Mouse (Mus musculus) hindbrain, embryonic 12.5 days (tissue): Measurements from ENCODE around the gene Nudt3. TPM values are rescaled to one million over a fixed set of nuclear protein-coding genes. Genes with fewer than 3 reads are reported as not detected.
A peak's percentile ranks its signal among the peaks of the same experiment; 100 is the strongest.
"Not testable (repeated sequence)": the region's sequence is repeated elsewhere in the genome, so short reads cannot be mapped to it uniquely, and the experiment has no call there.

ENCODE experiments used
- ATAC-seq: fragments of 200-750 bp; cut with Nextera tagmentation; 2 replicates; pipeline ENCODE4 v1.8.0; 2017; ENCODE audit warnings: moderate TSS enrichment; ENCODE audit not compliant: low FRiP score
- H3K27ac ChIP-seq: fragments of 300-500 bp; sonication (generic); 2 replicates; pipeline ENCODE4 v1.5.1; 2016; ENCODE audit warnings: mild to moderate bottlenecking
- H3K27me3 ChIP-seq: fragments of 300-500 bp; sonication (generic); 2 replicates; pipeline ENCODE4 v1.6.1; 2016; ENCODE audit warnings: mild to moderate bottlenecking
- H3K36me3 ChIP-seq: fragments of 300-500 bp; sonication (generic); 2 replicates; pipeline ENCODE4 v1.6.1; 2016; ENCODE audit warnings: mild to moderate bottlenecking
- H3K4me1 ChIP-seq: fragments of 300-500 bp; sonication (generic); 2 replicates; pipeline ENCODE4 v1.6.1; 2016
- H3K4me2 ChIP-seq: fragments of 300-500 bp; sonication (generic); replicated peaks from 2 replicates; pipeline ENCODE4 v1.6.1; 2016; ENCODE audit warnings: mild to moderate bottlenecking
- H3K4me3 ChIP-seq: fragments of 300-500 bp; sonication (generic); 2 replicates; pipeline ENCODE4 v1.5.1; 2016; ENCODE audit warnings: mild to moderate bottlenecking
- H3K9ac ChIP-seq: fragments of 300-500 bp; sonication (generic); 2 replicates; pipeline ENCODE4 v1.6.1; 2016; ENCODE audit warnings: mild to moderate bottlenecking, moderate library complexity
- H3K9me3 ChIP-seq: fragments of 300-500 bp; sonication (generic); replicated peaks from 2 replicates; pipeline ENCODE4 v1.6.1; 2016; ENCODE audit warnings: mild to moderate bottlenecking
- WGBS: fragments of 180-500 bp; shearing (Covaris S2); methylation state at CpG from one replicate; pipeline ENCODE4 v1.1.7; 2016; 5-methylcytosine and 5-hydroxymethylcytosine counted together
- polyA plus RNA-seq: library from polyadenylated mRNA; unstranded; fragments of >200 nt; fragmentation: Nextera tagmentation; extraction: Ambion mirVana; gene quantifications from 2 replicates; pipeline ENCODE4 v1.2.1, GENCODE M21; 2016

Nudt3 gene
- polyA plus RNA-seq, 1 experiment from 2014 or later: 199 TPM

DNA sequence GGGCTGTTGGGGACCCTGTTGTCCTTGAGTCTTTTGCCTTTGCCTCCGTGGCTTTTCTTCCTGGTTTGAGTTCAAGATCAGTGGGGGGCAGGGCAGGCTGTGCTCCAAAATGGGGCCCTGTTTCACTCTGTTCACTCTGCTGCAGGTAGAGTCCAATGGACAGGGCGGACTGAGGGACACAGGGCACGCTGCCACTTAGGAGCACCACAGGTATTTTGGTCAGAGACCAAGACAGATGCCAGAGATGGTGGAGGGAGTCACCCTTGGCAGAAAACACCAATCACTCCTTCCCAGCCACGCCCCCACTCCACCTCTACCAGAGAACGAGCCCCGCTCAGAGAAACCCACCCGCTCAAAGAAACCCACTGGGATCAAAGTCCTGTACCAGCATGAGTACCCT, 22.5 kb upstream of the Nudt3 start:
- H3K27me3 ChIP-seq: peaks cover under 1% of the 10 kb centered on the region
- no peak overlapping the region for H3K9ac ChIP-seq
- no peak overlapping the region for H3K4me3 ChIP-seq
- no peaks in the 10 kb centered on the region for H3K36me3 ChIP-seq
- no peak for ATAC-seq
- WGBS: 38% methylated on average over 7 of the region's 7 CpGs
- H3K4me1 ChIP-seq: peaks cover 13% of the 10 kb centered on the region
- H3K4me2 ChIP-seq: no peak overlapping the region
- H3K9me3 ChIP-seq: no peaks in the 10 kb centered on the region
- H3K27ac ChIP-seq: no peak overlapping the region

DNA sequence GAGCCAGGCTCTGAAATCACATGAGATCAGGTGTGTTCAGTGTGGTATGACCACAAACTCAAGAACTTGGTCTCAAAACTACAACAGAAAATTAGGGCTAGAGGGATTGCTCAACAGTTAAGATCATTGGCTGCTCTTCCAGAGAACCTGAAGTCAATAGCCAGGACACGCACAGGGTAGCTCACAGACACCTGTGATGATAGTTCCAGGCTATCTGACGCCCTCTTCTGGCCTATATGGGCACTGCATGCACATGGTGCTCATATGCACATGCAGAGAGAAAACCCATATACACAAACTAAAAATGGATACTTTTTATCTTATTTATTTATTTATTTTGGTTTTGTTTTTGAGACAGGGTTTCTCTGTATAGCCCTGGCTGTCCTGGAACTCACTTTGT, 21.3 kb upstream of the Nudt3 start:
- H3K4me2 ChIP-seq: no peak overlapping the region
- no peak overlapping the region for H3K4me3 ChIP-seq
- 43% methylated on average over 2 of the region's 2 CpGs for WGBS
- no peak overlapping the region for H3K9ac ChIP-seq
- H3K9me3 ChIP-seq: no peaks in the 10 kb centered on the region
- no peak overlapping the region for H3K27ac ChIP-seq
- no peak for ATAC-seq
- H3K36me3 ChIP-seq: no peaks in the 10 kb centered on the region
- H3K4me1 ChIP-seq: peaks cover 13% of the 10 kb centered on the region
- no peaks in the 10 kb centered on the region; the same call in 1 of the 2 replicates for H3K27me3 ChIP-seq

DNA sequence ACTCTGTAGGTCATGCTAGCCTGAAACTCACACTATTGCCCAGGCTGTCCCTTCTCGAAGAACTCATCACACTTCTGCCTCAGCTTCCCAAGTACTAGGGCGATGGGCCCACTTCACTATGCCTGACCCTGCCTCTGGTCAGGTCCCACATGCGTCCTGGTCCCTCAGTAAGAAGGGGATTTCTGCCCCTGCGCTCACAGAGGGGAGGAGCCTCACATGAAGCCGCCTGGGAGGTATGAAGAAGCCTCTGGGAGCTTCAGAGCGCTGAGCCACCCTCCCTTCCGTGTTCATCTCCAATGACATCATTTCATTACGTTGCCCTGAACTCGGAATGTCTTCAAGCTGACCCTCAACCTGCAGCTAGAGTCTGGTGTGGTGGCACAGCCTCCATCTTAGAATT, 20.5 kb upstream of the Nudt3 start:
- Histone ChIP-seq H3K9ac (no peak overlapping the region), H3K27me3 (no peaks in the 10 kb centered on the region; the same call in 1 of the 2 replicates), H3K36me3 (no peaks in the 10 kb centered on the region), H3K27ac (no peak overlapping the region), H3K4me2 (no peak overlapping the region), H3K4me1 (peaks cover 13% of the 10 kb centered on the region), H3K4me3 (no peak overlapping the region), H3K9me3 (no peaks in the 10 kb centered on the region)
- no peak for ATAC-seq
- 87% methylated on average over 9 of the region's 9 CpGs for WGBS

DNA sequence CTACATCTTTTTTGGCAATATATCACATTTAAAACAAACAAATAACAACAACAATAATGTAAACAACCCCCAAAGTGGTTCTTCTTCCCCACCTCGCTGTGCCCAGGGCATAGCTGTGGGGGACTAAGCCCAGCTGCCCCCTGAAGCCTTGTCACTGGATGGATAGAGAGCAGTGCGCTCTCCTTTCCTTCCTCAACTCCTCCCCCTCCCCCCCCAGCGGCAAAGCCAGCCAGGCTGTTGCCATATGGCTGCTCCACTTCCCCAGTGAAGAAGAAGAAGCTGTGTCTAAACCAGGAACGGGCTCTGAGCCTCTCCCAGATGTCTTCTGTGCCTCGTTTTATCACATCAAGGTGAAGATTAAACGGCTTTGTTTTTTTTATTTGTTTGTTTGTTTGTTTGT, 19.8 kb upstream of the Nudt3 start:
- H3K9ac ChIP-seq: peak overlapping the region; percentile 47; the same call in 1 of the 2 replicates
- H3K36me3 ChIP-seq: no peaks in the 10 kb centered on the region
- peaks cover 13% of the 10 kb centered on the region for H3K4me1 ChIP-seq
- H3K27me3 ChIP-seq: no peaks in the 10 kb centered on the region; the same call in 1 of the 2 replicates
- H3K4me3 ChIP-seq: no peak overlapping the region
- WGBS: 37% methylated on average over 6 of the region's 6 CpGs
- peak overlapping the region; percentile 28 for H3K4me2 ChIP-seq
- peak; percentile 42; the same call in 1 of the 2 replicates for ATAC-seq
- H3K9me3 ChIP-seq: no peaks in the 10 kb centered on the region
- H3K27ac ChIP-seq: peak overlapping the region; percentile 89

DNA sequence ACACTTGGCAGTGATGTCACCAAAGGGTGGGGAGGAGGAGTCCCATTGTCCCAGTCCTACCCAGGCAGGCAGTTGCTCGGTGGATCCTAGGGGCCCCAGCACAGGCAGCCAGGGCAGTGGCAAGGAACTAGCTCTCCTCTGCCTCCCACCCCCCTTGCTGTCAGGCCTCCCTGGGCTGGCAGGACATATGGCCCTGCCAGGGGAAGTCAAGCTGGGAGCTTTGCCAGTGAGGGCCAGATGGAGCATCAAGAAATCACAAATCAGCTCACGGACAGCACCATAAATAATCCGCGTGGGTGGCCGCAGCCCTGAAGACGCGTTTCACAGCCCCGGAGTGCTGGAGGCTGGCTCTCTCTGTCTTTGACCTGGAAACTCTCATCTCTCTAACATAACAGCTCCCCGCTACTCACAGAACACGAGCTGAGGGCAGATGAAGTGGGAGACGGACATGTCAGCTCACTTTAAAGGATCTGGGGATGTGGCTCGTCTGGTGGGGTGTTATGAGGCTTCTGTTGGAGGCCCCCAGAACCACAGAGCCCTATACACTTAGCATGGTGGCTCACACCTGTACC, 19.3 kb upstream of the Nudt3 start:
- ATAC-seq: peak; percentile 87
- Histone ChIP-seq H3K27me3 (no peaks in the 10 kb centered on the region; the same call in 1 of the 2 replicates), H3K4me2 (peak overlapping the region; percentile 28), H3K36me3 (no peaks in the 10 kb centered on the region), H3K9me3 (no peaks in the 10 kb centered on the region), H3K27ac (peak overlapping the region; percentile 89), H3K9ac (peak overlapping the region; percentile 47; the same call in 1 of the 2 replicates), H3K4me3 (no peak overlapping the region), H3K4me1 (peaks cover 13% of the 10 kb centered on the region)
- WGBS: 18% methylated on average over 12 of the region's 12 CpGs

DNA sequence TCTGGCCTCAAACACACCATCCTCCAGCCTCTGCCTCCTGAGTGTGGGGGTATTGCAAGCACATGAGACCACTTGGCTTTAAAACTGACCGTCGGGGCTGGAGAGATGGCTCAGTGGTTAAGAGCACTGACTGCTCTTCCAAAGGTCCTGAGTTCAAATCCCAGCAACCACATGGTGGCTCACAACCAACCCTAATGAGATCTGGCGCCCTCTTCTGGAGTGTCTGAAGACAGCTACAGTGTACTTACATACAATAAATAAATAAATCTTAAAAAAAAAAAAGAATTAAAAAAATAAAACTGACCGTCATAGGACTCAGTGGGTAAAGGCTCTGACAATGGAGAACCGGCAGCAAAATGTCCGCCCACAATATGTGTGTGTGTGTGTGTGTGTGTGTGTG, 16.6 kb upstream of the Nudt3 start:
- WGBS: 84% methylated on average over 6 of the region's 6 CpGs
- H3K9me3 ChIP-seq, H3K4me2 ChIP-seq, ATAC-seq, H3K9ac ChIP-seq, H3K27ac ChIP-seq, H3K27me3 ChIP-seq, H3K36me3 ChIP-seq, H3K4me3 ChIP-seq: not testable (repeated sequence)
- peaks cover 23% of the 10 kb centered on the region for H3K4me1 ChIP-seq

DNA sequence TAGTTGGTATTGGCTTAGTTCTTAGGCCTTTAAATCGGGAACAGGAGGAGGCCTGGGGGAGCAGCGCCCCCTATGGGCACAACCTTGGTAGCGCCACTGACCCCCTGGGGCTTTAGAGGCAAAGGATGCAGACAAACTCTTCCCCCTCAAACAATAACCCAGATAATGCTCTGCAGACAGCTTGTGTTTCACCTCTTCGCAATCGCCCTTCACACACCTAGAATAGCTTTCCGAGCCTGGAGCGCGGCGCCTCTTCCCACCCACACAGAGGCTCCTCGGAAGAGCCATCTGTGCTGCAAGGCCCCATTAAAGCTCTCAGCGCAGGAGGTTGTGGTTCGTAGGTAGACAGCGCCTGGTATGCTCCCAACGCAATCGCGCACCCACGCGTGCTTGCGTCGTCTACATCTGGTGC, 15.6 kb upstream of the Nudt3 start:
- H3K4me3 ChIP-seq: no peak overlapping the region
- H3K27me3 ChIP-seq: no peaks in the 10 kb centered on the region; the same call in 1 of the 2 replicates
- H3K4me1 ChIP-seq: peaks cover 30% of the 10 kb centered on the region
- H3K27ac ChIP-seq: no peak overlapping the region
- no peaks in the 10 kb centered on the region for H3K36me3 ChIP-seq
- H3K4me2 ChIP-seq: no peak overlapping the region
- no peaks in the 10 kb centered on the region for H3K9me3 ChIP-seq
- WGBS: 80% methylated on average over 20 of the region's 20 CpGs
- H3K9ac ChIP-seq: no peak overlapping the region
- ATAC-seq: no peak

DNA sequence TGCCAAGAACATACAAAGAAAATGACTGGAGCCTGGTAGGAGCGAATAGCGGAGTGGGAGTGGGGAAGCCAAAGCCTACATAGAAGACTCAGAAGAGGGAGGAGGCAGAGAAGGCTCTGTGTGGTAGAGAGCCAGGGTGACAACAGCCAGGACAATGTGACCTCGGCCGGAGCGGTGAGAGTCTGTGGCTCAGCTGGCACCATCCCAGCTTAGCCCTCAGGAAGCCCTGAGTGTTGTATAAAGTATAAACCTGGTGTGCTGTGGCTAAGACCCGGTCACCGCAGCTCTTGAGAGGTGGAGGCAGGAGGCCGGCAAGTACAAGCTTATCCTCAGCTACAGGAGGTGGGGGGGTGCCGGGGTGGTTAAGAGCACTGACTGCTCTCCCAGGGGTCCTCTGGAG, 14.0 kb upstream of the Nudt3 start:
- 65% methylated on average over 9 of the region's 9 CpGs for WGBS
- peaks cover 13% of the 10 kb centered on the region for H3K36me3 ChIP-seq
- H3K4me3 ChIP-seq: no peak overlapping the region
- peaks cover 33% of the 10 kb centered on the region for H3K4me1 ChIP-seq
- H3K9me3 ChIP-seq: no peaks in the 10 kb centered on the region
- ATAC-seq: no peak
- H3K27ac ChIP-seq: 0 out of 2 replicates have a peak overlapping the region, but pooled peaks have one; percentile 23
- no peaks in the 10 kb centered on the region for H3K27me3 ChIP-seq
- no peak overlapping the region for H3K4me2 ChIP-seq
- peak overlapping the region; percentile 13; the same call in 1 of the 2 replicates for H3K9ac ChIP-seq

DNA sequence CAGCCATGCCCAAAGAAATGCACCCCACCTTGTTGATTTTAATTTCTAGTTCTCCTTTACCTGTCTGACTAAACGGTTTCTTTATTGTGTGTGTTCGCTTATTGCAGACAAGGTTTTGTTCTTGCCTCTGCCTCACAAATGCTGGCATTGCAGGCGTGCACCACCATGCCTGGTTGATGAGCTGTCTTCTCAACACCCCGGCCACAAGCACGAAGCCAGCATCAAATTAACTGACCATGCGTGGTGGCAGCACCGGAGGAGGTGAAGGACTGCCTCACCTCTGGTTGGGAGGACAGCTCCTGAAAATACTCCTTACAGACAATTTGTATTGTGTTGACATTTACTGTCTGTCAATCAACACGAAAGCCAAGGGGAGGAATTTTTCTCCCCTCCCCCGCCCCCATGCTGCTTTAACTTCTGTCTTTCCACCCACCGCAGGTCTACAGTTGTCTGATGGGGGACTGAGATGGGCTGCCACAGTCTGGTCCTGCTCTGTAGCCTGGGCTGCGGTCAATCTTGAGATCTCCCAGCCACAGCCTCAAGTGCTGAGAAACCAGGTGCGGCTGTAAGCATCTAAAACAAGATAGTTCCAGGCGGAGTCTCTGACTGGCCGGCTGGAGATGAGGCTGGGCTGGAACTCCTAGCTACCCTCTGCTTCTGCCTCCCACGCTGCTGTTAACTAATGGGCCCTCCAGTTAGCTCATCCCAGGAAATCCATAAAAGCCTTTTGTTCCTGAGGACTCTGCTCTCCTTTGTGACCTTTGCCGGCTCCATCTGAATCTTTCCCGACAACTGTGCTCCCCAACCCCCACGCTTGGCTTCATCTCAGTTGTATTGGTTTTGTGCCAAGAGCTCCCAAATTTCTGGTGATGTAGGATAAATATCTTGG, 13.1 kb upstream of the Nudt3 start, which contains the start of gene Rps10:
Rps10 (minus strand) TSS at position 538 of the 889 bp plus-strand sequence.
- Histone ChIP-seq H3K27ac (peak within 1 kb of the TSS; percentile 87), H3K4me2 (peak within 1 kb of the TSS; percentile 82), H3K36me3 (peaks cover 23% of the 10 kb centered on the region), H3K4me1 (peaks cover 34% of the 10 kb centered on the region), H3K9ac (peak within 1 kb of the TSS; percentile 13; the same call in 1 of the 2 replicates), H3K9me3 (no peaks in the 10 kb centered on the region), H3K27me3 (no peaks in the 10 kb centered on the region), H3K4me3 (peak within 1 kb of the TSS; percentile 90)
- 29% methylated on average over 18 of the region's 18 CpGs for WGBS
- ATAC-seq: no peak

DNA sequence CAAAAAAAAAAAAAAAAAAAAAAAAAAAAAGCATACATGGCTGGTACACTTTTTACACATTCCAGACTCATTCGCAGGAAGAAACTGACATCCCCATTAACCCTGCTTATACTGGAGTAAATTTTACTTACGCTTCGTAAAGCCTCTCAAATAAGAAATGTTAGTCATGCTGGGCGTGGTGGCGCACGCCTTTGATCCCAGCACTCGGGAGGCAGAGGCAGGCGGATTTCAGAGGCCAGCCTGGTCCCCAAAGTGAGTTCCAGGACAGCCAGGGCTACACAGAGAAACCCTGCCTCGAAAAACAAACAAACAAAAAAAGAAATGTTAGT, 12.2 kb upstream of the Nudt3 start:
- H3K4me2 ChIP-seq: peak overlapping the region; percentile 82
- H3K4me1 ChIP-seq: peaks cover 34% of the 10 kb centered on the region
- not testable (repeated sequence) for ATAC-seq, H3K9me3 ChIP-seq, H3K9ac ChIP-seq, H3K27me3 ChIP-seq
- H3K27ac ChIP-seq: peak overlapping the region; percentile 87
- WGBS: 49% methylated on average over 9 of the region's 9 CpGs
- peaks cover 31% of the 10 kb centered on the region for H3K36me3 ChIP-seq
- H3K4me3 ChIP-seq: peak overlapping the region; percentile 90

DNA sequence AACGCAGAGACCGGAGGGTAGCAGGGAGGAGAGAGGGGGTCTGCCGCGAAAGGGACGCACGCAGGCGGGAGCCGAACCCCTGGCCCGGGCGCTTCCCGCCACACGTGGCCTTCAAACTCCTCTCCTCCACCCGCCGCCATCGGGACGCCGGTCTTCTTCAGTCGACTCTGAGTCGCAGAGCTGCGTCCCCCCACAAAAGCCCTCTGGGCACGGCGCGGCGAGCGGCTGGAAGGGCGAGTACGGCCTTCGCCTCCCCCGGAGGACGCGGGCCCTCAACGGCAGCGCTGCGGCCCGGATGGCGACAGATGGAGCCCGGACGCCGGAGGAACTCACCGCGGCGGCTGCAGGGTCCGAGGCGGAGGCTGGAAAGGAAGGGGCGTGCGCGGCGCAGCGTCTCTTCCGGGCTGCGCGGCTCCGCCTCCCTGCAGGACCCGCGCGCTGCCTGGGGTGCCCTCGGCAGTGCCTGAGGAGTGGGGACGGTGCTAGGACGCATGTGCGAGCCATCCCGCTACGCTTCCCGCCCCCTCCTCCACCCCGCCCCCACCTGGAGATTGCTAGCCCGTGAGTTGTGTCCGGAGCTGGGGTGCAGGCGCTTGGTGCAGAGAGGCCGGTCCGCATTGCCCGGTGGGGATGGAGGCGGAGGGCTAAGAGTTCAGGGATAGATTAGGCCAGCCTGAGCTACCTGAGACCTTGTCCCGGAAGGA, 11.7 kb upstream of the Nudt3 start, which contains the start of gene RPS10-NUDT3:
RPS10-NUDT3 (minus strand) TSS at position 352 of the 704 bp plus-strand sequence.
- Histone ChIP-seq H3K27ac (peak within 1 kb of the TSS; percentile 87), H3K4me3 (peak within 1 kb of the TSS; percentile 90), H3K9ac (peak within 1 kb of the TSS; percentile 96), H3K36me3 (peaks cover 37% of the 10 kb centered on the region), H3K27me3 (no peaks in the 10 kb centered on the region), H3K4me2 (peak within 1 kb of the TSS; percentile 82), H3K4me1 (peaks cover 34% of the 10 kb centered on the region), H3K9me3 (no peaks in the 10 kb centered on the region)
- WGBS: under 1% methylated on average over 54 of the region's 72 CpGs
- peak; percentile 96 for ATAC-seq
